Mouse (Mus musculus) small intestine, adult 2 months (tissue): Measurements from ENCODE around the gene Rapgef2. TPM values are rescaled to one million over a fixed set of nuclear protein-coding genes. Genes with fewer than 3 reads are reported as not detected.

ENCODE experiments used
- H3K27ac ChIP-seq: fragments of 200-500 bp; 2 replicates; pipeline ENCODE4 v1.5.1; 2012; ENCODE audit warnings: low read depth, low read length, control low read depth, inconsistent platforms; ENCODE audit not compliant: insufficient read depth
- H3K27me3 ChIP-seq: fragments of 200-500 bp; 2 replicates; pipeline ENCODE4 v1.6.1; 2012; ENCODE audit warnings: mild to moderate bottlenecking, moderate library complexity, low read length, inconsistent platforms; ENCODE audit not compliant: control insufficient read depth, insufficient read depth
- H3K36me3 ChIP-seq: fragments of 200-500 bp; 2 replicates; pipeline ENCODE4 v1.6.1; 2012; ENCODE audit warnings: mild to moderate bottlenecking, low read length, control low read depth, inconsistent platforms; ENCODE audit not compliant: control insufficient read depth, insufficient read depth
- H3K4me1 ChIP-seq: fragments of 200-500 bp; 2 replicates; pipeline ENCODE4 v1.6.1; 2012; ENCODE audit warnings: low read length, inconsistent platforms, mixed read lengths; ENCODE audit not compliant: control insufficient read depth, insufficient read depth, insufficient read length
- H3K4me3 ChIP-seq: fragments of 200-500 bp; 2 replicates; pipeline ENCODE4 v1.5.1; 2012; ENCODE audit warnings: low read depth, mild to moderate bottlenecking, control low read depth, inconsistent platforms, low read length, moderate library complexity
- CTCF ChIP-seq: fragments of 200-500 bp; IDR thresholded peaks from 2 replicates; pipeline ENCODE4 v1.5.1; 2012; ENCODE audit warnings: low read depth, mild to moderate bottlenecking, control low read depth, inconsistent platforms, low read length, moderate library complexity, mixed read lengths; ENCODE audit not compliant: insufficient replicate concordance, insufficient read length; ENCODE audit errors: extremely low read depth
- POLR2A ChIP-seq: fragments of 200-500 bp; IDR thresholded peaks from 2 replicates; pipeline ENCODE4 v1.6.1; 2012; ENCODE audit warnings: low read depth, mild to moderate bottlenecking, control low read depth, inconsistent platforms, low read length, moderate library complexity
- WGBS: fragments of 180-500 bp; shearing (Covaris S2); methylation state at CpG from one replicate; pipeline ENCODE4 v1.1.7; 2018; 5-methylcytosine and 5-hydroxymethylcytosine counted together
- polyA plus RNA-seq: library from polyadenylated mRNA; depleted of rRNA; stranded (reverse); fragments of >200 nt; gene quantifications from 2 replicates; pipeline ENCODE4 v1.2.3, GENCODE M21; 2012

Rapgef2 gene
- polyA plus RNA-seq, 1 experiment, result 8.5 TPM

GRCm38 (mm10) chr3:79311895-79312294, 25.6 kb upstream of the Rapgef2 start:
- H3K36me3 ChIP-seq, result no peaks in the 10 kb centered on the region
- H3K4me3 ChIP-seq, result no peak overlapping the region
- H3K27ac ChIP-seq, result no peak overlapping the region
- H3K4me1 ChIP-seq, result no peaks in the 10 kb centered on the region
- H3K27me3 ChIP-seq, result no peaks in the 10 kb centered on the region
- TF ChIP-seq POLR2A (no peak), CTCF (no peak)

- Histone ChIP-seq H3K27me3 (no peaks in the 10 kb centered on the region), H3K4me1 (no peaks in the 10 kb centered on the region), H3K36me3 (no peaks in the 10 kb centered on the region), H3K4me3 (no peak overlapping the region), H3K27ac (no peak overlapping the region)
- 79% methylated on average over 7 of the region's 7 CpGs for WGBS
- no peak for TF ChIP-seq POLR2A
- TF ChIP-seq CTCF, result no peak
Measured at GRCm38 (mm10) chr3:79310184-79310583, 23.9 kb upstream of the Rapgef2 start.

- TF ChIP-seq POLR2A (no peak), CTCF (no peak)
- H3K27me3 ChIP-seq, result no peaks in the 10 kb centered on the region
- H3K27ac ChIP-seq, result no peak overlapping the region
- no peak overlapping the region for H3K4me3 ChIP-seq
- H3K4me1 ChIP-seq, result no peaks in the 10 kb centered on the region
- no peaks in the 10 kb centered on the region for H3K36me3 ChIP-seq
- WGBS, result 86% methylated on average over 4 of the region's 4 CpGs
Measured at GRCm38 (mm10) chr3:79308605-79309004, 22.3 kb upstream of the Rapgef2 start.

GRCm38 (mm10) chr3:79299401-79299800, 13.1 kb upstream of the Rapgef2 start:
- no peaks in the 10 kb centered on the region for H3K36me3 ChIP-seq
- WGBS, result 84% methylated on average over 15 of the region's 15 CpGs
- TF ChIP-seq CTCF (no peak), POLR2A (no peak)
- no peak overlapping the region for H3K27ac ChIP-seq
- no peaks in the 10 kb centered on the region for H3K27me3 ChIP-seq
- H3K4me3 ChIP-seq, result no peak overlapping the region
- peaks cover 6% of the 10 kb centered on the region; the same call in 1 of the 2 replicates for H3K4me1 ChIP-seq

GRCm38 (mm10) chr3:79297281-79297680, 11.0 kb upstream of the Rapgef2 start:
- Histone ChIP-seq H3K27me3 (no peaks in the 10 kb centered on the region), H3K27ac (no peak overlapping the region), H3K36me3 (no peaks in the 10 kb centered on the region), H3K4me1 (peaks cover 8% of the 10 kb centered on the region; the same call in 1 of the 2 replicates), H3K4me3 (no peak overlapping the region)
- TF ChIP-seq CTCF, result no peak
- no peak for TF ChIP-seq POLR2A
- 89% methylated on average over 4 of the region's 4 CpGs for WGBS

- Histone ChIP-seq H3K4me3 (no peak overlapping the region), H3K4me1 (peaks cover 8% of the 10 kb centered on the region; the same call in 1 of the 2 replicates), H3K27ac (no peak overlapping the region), H3K27me3 (no peaks in the 10 kb centered on the region), H3K36me3 (no peaks in the 10 kb centered on the region)
- 85% methylated on average over 3 of the region's 3 CpGs for WGBS
- no peak for TF ChIP-seq POLR2A
- TF ChIP-seq CTCF, result no peak
Measured at GRCm38 (mm10) chr3:79296586-79296985, 10.3 kb upstream of the Rapgef2 start.

GRCm38 (mm10) chr3:79296049-79296448, 9.7 kb upstream of the Rapgef2 start:
- H3K36me3 ChIP-seq, result no peaks in the 10 kb centered on the region
- H3K27me3 ChIP-seq, result no peaks in the 10 kb centered on the region
- H3K27ac ChIP-seq, result no peak overlapping the region
- 47% methylated on average over 5 of the region's 5 CpGs for WGBS
- TF ChIP-seq CTCF, result no peak; the same call in 1 of the 2 replicates
- TF ChIP-seq POLR2A, result no peak
- peaks cover 8% of the 10 kb centered on the region; the same call in 1 of the 2 replicates for H3K4me1 ChIP-seq
- H3K4me3 ChIP-seq, result no peak overlapping the region

- WGBS, result 91% methylated on average over 3 of the region's 3 CpGs
- H3K27ac ChIP-seq, result no peak overlapping the region
- no peak overlapping the region for H3K4me3 ChIP-seq
- H3K36me3 ChIP-seq, result no peaks in the 10 kb centered on the region
- no peaks in the 10 kb centered on the region for H3K27me3 ChIP-seq
- no peak for TF ChIP-seq CTCF
- no peak for TF ChIP-seq POLR2A
- peaks cover 8% of the 10 kb centered on the region; the same call in 1 of the 2 replicates for H3K4me1 ChIP-seq
Measured at GRCm38 (mm10) chr3:79294701-79295100, 8.4 kb upstream of the Rapgef2 start.
